Mouse (Mus musculus) kidney, embryonic 15.5 days (tissue): ENCODE measurements around the gene Tacr2. TPM values are rescaled to one million over a fixed set of nuclear protein-coding genes. Genes with fewer than 3 reads are reported as not detected.

ENCODE experiments used
- ATAC-seq: fragments of 200-750 bp; cut with Nextera tagmentation; replicated peaks from 2 replicates; pipeline ENCODE4 v1.8.0; 2017; ENCODE audit warnings: moderate TSS enrichment; ENCODE audit not compliant: low FRiP score
- H3K27ac ChIP-seq: fragments of 300-500 bp; sonication (generic); 2 replicates; pipeline ENCODE4 v1.5.1; 2015; ENCODE audit warnings: mild to moderate bottlenecking, inconsistent platforms
- H3K27me3 ChIP-seq: fragments of 300-500 bp; sonication (generic); 2 replicates; pipeline ENCODE4 v1.6.1; 2015; ENCODE audit warnings: inconsistent platforms
- H3K36me3 ChIP-seq: fragments of 300-500 bp; sonication (generic); 2 replicates; pipeline ENCODE4 v1.6.1; 2015; ENCODE audit warnings: inconsistent platforms
- H3K4me1 ChIP-seq: fragments of 300-500 bp; sonication (generic); 2 replicates; pipeline ENCODE4 v1.6.1; 2015; ENCODE audit warnings: inconsistent platforms
- H3K4me2 ChIP-seq: fragments of 300-500 bp; sonication (generic); 2 replicates; pipeline ENCODE4 v1.6.1; 2015; ENCODE audit warnings: moderate library complexity, mild to moderate bottlenecking, inconsistent platforms
- H3K4me3 ChIP-seq: fragments of 300-500 bp; sonication (generic); replicated peaks from 2 replicates; pipeline ENCODE4 v1.5.1; 2015; ENCODE audit warnings: mild to moderate bottlenecking, inconsistent platforms
- H3K9ac ChIP-seq: fragments of 300-500 bp; sonication (generic); 2 replicates; pipeline ENCODE4 v1.6.1; 2015; ENCODE audit warnings: mild to moderate bottlenecking, inconsistent platforms
- H3K9me3 ChIP-seq: fragments of 300-500 bp; sonication (generic); replicated peaks from 2 replicates; pipeline ENCODE4 v1.6.1; 2016; ENCODE audit warnings: inconsistent platforms
- WGBS: fragments of 180-500 bp; shearing (Covaris S2); methylation state at CpG from one replicate; pipeline ENCODE4 v1.1.7; 2015; ENCODE audit warnings: mixed read lengths; 5-methylcytosine and 5-hydroxymethylcytosine counted together
- polyA plus RNA-seq: library from polyadenylated mRNA; unstranded; fragments of >200 nt; fragmentation: Nextera tagmentation; extraction: Ambion mirVana; gene quantifications from 2 replicates; pipeline ENCODE4 v1.2.1, GENCODE M21; 2015

Tacr2 gene
- polyA plus RNA-seq, 1 experiment from 2014 or later: 0.06 TPM

- H3K36me3 ChIP-seq: peaks cover 12% of the 10 kb centered on the region
- peak overlapping the region; percentile 85 for H3K27ac ChIP-seq
- peaks cover 56% of the 10 kb centered on the region for H3K4me1 ChIP-seq
- no peaks in the 10 kb centered on the region for H3K9me3 ChIP-seq
- no peak overlapping the region for H3K9ac ChIP-seq
- no peak overlapping the region for H3K4me3 ChIP-seq
- no peaks in the 10 kb centered on the region for H3K27me3 ChIP-seq
- WGBS: 64% methylated on average over 10 of the region's 10 CpGs
- ATAC-seq: no peak
- no peak overlapping the region for H3K4me2 ChIP-seq
These were observed 58.2 kb downstream of the Tacr2 start for GRCm38 (mm10) chr10:62310259-62311039.

DNA sequence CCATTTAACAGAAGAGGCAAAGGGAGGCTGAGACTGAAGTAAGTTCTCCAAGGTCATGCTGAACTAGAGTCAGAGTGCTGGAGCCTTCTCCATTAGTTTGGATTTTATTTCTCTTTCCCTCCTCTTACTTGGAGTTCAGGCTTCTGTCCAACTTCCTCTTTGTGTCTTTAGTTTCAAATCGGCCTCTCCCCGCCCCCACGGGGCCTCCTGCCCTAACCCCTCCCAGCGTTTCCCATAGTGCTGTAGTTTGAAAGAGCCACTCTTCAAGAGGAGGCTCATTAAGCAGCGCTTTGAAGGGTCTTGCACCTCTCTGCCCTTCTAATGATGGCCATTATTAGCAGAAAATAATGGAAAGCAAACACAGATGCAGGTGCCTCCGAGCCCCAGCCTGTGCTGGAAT, 59.2 kb downstream of the Tacr2 start:
- 0 out of 2 replicates have a peak, but pooled peaks have one; percentile 12 for ATAC-seq
- peaks cover 57% of the 10 kb centered on the region for H3K4me1 ChIP-seq
- no peaks in the 10 kb centered on the region for H3K27me3 ChIP-seq
- no peak overlapping the region for H3K4me3 ChIP-seq
- WGBS: 14% methylated on average over 6 of the region's 6 CpGs
- peaks cover 12% of the 10 kb centered on the region for H3K36me3 ChIP-seq
- H3K4me2 ChIP-seq: peak overlapping the region; percentile 17; the same call in 1 of the 2 replicates
- no peak overlapping the region for H3K9ac ChIP-seq
- no peaks in the 10 kb centered on the region for H3K9me3 ChIP-seq
- peak overlapping the region; percentile 85 for H3K27ac ChIP-seq

DNA sequence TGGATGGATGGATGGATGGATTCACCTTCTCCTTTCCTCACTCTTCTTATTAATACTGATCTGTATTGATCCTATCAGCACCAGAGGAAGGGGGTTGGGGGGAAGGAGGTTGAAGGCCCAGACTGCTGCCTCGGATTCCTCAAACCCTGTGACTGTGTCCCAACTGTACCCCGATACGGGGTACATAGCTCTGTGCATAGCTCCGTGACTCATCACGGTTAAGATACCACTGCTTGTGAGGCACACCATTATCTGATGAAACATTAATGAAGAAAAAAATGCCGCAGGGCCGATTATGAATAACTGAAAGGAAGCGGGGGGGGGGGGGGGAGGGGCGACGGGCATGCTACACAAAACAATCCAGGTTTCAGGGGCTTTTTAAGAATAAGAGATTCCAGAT, 60.9 kb downstream of the Tacr2 start:
- Histone ChIP-seq H3K27ac (peak overlapping the region; percentile 90; the same call in 1 of the 2 replicates), H3K9me3 (no peaks in the 10 kb centered on the region), H3K4me2 (no peak overlapping the region), H3K27me3 (no peaks in the 10 kb centered on the region), H3K4me3 (no peak overlapping the region), H3K36me3 (peaks cover 6% of the 10 kb centered on the region; the same call in 1 of the 2 replicates), H3K4me1 (peaks cover 56% of the 10 kb centered on the region), H3K9ac (no peak overlapping the region)
- 63% methylated on average over 10 of the region's 10 CpGs for WGBS
- ATAC-seq: no peak

DNA sequence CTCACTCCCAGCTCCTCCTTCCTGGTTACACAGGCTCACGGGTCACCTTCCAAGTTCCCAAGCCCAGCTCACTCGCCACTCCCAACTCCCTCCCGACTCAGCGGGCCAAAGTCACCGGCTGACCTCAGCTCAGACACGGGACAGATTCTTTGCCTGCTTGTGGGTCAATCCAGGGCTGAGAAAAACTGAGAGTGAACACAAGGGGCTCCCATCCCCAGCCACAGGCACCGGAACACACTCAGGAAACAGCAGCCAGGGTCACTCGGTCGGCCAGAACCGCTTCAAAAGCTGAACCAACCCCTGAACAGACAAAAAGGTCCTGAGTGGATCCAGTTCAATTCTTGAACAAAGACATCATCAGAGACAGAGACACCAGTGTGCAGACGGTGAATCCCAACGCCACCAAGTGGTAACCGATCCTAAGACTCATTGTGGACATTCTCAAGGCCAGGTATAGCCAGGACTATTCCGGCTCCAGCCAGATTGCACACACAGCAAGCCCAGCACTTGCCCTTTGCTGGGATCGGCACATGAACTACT, 61.7 kb downstream of the Tacr2 start:
- ATAC-seq: peak; percentile 34
- Histone ChIP-seq H3K9me3 (no peaks in the 10 kb centered on the region), H3K4me2 (peak overlapping the region; percentile 28; the same call in 1 of the 2 replicates), H3K36me3 (0 out of 2 replicates have a peak, but pooled peaks cover 3% of the 10 kb centered on the region), H3K27ac (peak overlapping the region; percentile 90), H3K4me1 (peaks cover 51% of the 10 kb centered on the region), H3K4me3 (no peak overlapping the region), H3K27me3 (no peaks in the 10 kb centered on the region), H3K9ac (peak overlapping the region; percentile 22; the same call in 1 of the 2 replicates)
- 36% methylated on average over 15 of the region's 15 CpGs for WGBS

Other genes starting within 250 kb of the Tacr2 start
- not detected in 2 replicates for gene Neurog3, start 119.3 kb upstream of the Tacr2 start, polyA plus RNA-seq
- gene Fam241b, start 108.5 kb upstream of the Tacr2 start, polyA plus RNA-seq: 12.8 and 16.3 TPM in 2 replicates
- 52.5 and 53.5 TPM in 2 replicates for gene Tspan15, start 21.2 kb upstream of the Tacr2 start, polyA plus RNA-seq
- 51.7 and 58.5 TPM in 2 replicates for gene Hk1, start 127.5 kb downstream of the Tacr2 start, polyA plus RNA-seq
- 4.7 and 5.2 TPM in 2 replicates for gene Hkdc1, start 170.1 kb downstream of the Tacr2 start, polyA plus RNA-seq
- gene 4930507D05Rik, start 197.1 kb downstream of the Tacr2 start, polyA plus RNA-seq: 0.71 and 0.72 TPM in 2 replicates
- gene Supv3l1, start 197.3 kb downstream of the Tacr2 start, polyA plus RNA-seq: 28.1 and 29.9 TPM in 2 replicates
- 79.3 and 81.7 TPM in 2 replicates for gene Vps26a, start 234.4 kb downstream of the Tacr2 start, polyA plus RNA-seq